In the genomic region with DNA sequence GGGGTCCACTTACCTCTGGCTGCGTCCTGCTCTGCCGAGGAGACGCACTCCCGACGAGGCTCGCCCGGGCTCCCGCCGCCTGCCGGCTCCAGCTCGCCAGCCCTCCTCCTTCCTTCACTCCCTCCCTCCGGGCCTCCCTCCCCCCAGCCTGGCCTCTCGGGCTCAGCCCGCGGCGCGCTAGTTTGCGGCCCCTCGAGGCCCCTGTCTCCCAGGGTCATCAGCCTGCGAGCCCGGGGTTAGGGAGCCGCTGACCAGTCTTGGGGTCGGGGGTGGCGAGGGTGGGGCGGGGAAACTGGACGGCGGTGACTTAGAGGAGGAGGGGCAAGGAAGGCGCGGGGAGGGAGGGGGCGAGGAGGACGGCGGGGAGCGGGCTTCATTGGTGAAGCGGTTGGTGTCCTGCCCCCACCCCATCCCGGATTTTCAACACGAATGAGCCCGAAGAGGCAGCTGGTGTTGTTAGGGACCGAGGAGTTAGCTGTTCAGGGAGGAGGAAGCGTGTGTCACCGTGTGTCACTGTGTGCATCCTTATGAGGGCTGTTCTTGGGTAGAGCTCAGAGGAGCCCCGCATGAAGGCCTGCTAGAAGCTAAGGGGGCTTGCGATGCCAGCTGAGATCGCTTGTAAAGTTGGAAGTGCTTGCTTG, we compare ENCODE assay signal across 8 mouse cellular contexts. TPM values are rescaled to one million over a fixed set of nuclear protein-coding genes. Genes with fewer than 3 reads are reported as not detected.
A peak's percentile ranks its signal among the peaks of the same experiment; 100 is the strongest.
DNase-seq lines count a peak whose midpoint lies in the region; ATAC-seq and TF ChIP-seq lines count a peak whose summit lies in the region.

TSS of gene Gpr162 (minus strand) at position 326 of the 641 bp plus-strand sequence.

- peak; percentile 69 for DNase-seq in NIH3T3 (ENCODE audit: low read depth)
- peak; percentile 81 to 82 for DNase-seq in cerebellum, adult 2 months
- DNase-seq in frontal cortex, adult 2 months (ENCODE audit: extremely low spot score in 1 of 2, low spot score in 1 of 2) = peak in 1 of 2 experiments; percentile 80
- peak; percentile 72 to 78 for DNase-seq in left cerebral cortex, postnatal 36 days (ENCODE audit: low spot score in 2 of 2)
- DNase-seq in right cerebral cortex, postnatal 36 days (ENCODE audit: low spot score in 2 of 2) = peak; percentile 64 to 66
- no peak for DNase-seq in c-Kit-positive CD71-positive TER-119-positive erythroid progenitor cells, embryonic 14.5 days (ENCODE audit: low spot score)

- H3K27me3 ChIP-seq in cerebellum, adult 2 months (ENCODE audit: control insufficient read depth, insufficient read depth, low read length) = no peaks in the 10 kb centered on the region

- H3K4me3 ChIP-seq in cerebellum, adult 2 months (replicated peaks; ENCODE audit: insufficient read depth, low read depth, low read length) = peak within 1 kb of the TSS; percentile 100

- peak within 1 kb of the TSS; percentile 98 for H3K27ac ChIP-seq in cerebellum, adult 2 months (ENCODE audit: insufficient read depth, low read length)

- TF ChIP-seq POLR2A in cerebellum, adult 2 months (IDR thresholded peaks at IDR 0.05; ENCODE audit: borderline replicate concordance, insufficient read depth, low read length) = peak; percentile 57; the same call in 1 of the 2 replicates

- intact Hi-C loops in left cerebral cortex, postnatal 36 days (cut with DNase I) = loop anchor here (2.0 to 5.0 kb wide), 2 partner anchors 96 to 133 kb away; partner anchors contain the start of genes Eno2 and Pianp

- whole genome bisulfite sequencing in cerebellum, adult 2 months = 1% methylated on average over 43 of the region's 43 CpGs

- H3K4me1 ChIP-seq in cerebellum, adult 2 months (ENCODE audit: control insufficient read depth, insufficient read depth, low read length) = peaks cover 26% of the 10 kb centered on the region

- peak; percentile 60 for ATAC-seq in inflammation-experienced regulatory T-cells, adult 6 months
- ATAC-seq in megakaryocyte progenitor cell, adult 5-6 weeks (replicated peaks; ENCODE audit: poor library complexity) = peak; percentile 57

- TF ChIP-seq CTCF in cerebellum, adult 2 months (IDR thresholded peaks at IDR 0.05; ENCODE audit: borderline replicate concordance, insufficient read depth, low read depth, low read length) = peak; percentile 10; the same call in 1 of the 2 replicates

RNA-seq across cellular contexts. Expression of gene Gpr162, which starts in this region (rescaled TPM):
- polyA plus RNA-seq in cerebellum, adult 2 months (2012; rRNA removed) = 177 and 183 TPM in 2 replicates
- 190 and 200 TPM in 2 replicates for polyA plus RNA-seq in frontal cortex, adult 2 months (2012; rRNA removed)
- under 1 TPM in 2 of 3 experiments, not detected in 1; 0.16 to 0.19 TPM for polyA plus RNA-seq in inflammation-experienced regulatory T-cells, adult 6 months (2017; shearing (Covaris generic))
- 100 to 1,000 TPM; 218 to 235 TPM for total RNA-seq in left cerebral cortex, postnatal 36 days (2021)
- not detected in 2 replicates for total RNA-seq in megakaryocyte progenitor cell, adult 5-6 weeks (2015)
- not detected in 2 replicates for total RNA-seq in megakaryocyte progenitor cell, adult 5-6 weeks (2017)

Comparison
In these comparisons a context has a peak if more than half of its experiments do, and no peak if none do; other contexts are left out.
1. RNA of gene Gpr162 (total RNA-seq): 218 to 235 TPM in left cerebral cortex, postnatal 36 days; not detected in megakaryocyte progenitor cell, adult 5-6 weeks; every median in the first group is over 100 times any median in the second.
2. RNA of gene Gpr162 (polyA plus RNA-seq): 190 to 200 TPM in frontal cortex, adult 2 months and 177 to 183 TPM in cerebellum, adult 2 months; 0.16 to 0.19 TPM in inflammation-experienced regulatory T-cells, adult 6 months; every median in the first group is over 100 times any median in the second.
3. Peak in ATAC-seq in inflammation-experienced regulatory T-cells, adult 6 months; RNA of the gene not detected or under 1 TPM.
4. Peak in ATAC-seq in megakaryocyte progenitor cell, adult 5-6 weeks; RNA of the gene not detected or under 1 TPM.